Mouse (Mus musculus): ENCODE data around the gene Stx17. TPM values are rescaled to one million over a fixed set of nuclear protein-coding genes. Genes with fewer than 3 reads are reported as not detected.
A peak's percentile ranks its signal among the peaks of the same experiment; 100 is the strongest.

Gene Stx17
- polyA plus RNA-seq, 1 experiment from 2014 or later, result 18.3 TPM

- no peak overlapping the region; the same call in 1 of the 2 replicates for H3K27ac ChIP-seq (ENCODE audit: low read depth, low read length)
These were observed 56.7 kb downstream of the Stx17 start for GRCm38 (mm10) chr4:48181366-48181765.

DNA sequence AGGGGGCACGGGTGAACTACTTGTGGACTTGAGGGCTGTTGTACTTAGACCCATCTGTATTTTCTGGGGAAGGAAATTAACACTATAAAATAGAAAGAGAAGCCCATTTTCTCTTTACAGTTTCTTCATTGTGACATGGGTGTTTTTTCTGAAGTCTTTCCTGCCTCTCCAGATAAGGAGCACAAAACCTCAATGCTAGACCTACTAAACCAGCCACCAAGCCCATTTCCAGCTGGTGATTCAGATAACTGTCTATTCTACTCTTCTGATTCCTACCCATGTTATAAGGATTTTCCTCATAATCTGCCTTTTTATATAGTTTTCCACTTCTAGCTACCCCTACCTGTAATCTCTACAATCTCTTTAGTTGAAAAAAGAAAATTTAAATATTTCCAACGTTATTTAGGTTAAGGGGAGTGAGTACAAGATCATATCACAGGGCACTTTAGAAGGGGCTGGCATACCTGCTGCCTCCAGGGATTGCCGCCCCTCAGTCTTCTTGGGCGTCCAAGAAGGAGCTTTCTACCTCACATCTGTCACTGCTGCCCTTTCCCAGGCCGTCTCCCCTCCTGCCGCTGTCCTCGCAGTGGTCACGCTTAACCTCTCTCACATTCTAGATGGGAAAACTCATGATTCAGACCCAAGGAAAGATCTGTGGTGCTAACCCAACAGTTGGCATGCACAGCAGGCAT is 57.5 kb downstream of the Stx17 start:
- Histone ChIP-seq H3K4me3 (ENCODE audit: low read depth, low read length) (no peak overlapping the region), H3K4me1 (ENCODE audit: control insufficient read depth, insufficient read depth, low read length) (no peaks in the 10 kb centered on the region), H3K4me2 (ENCODE audit: low read length) (no peak overlapping the region), H3K9ac (ENCODE audit: low read length) (no peak overlapping the region), H3K27ac (ENCODE audit: low read depth, low read length) (no peak overlapping the region), H3K36me3 (ENCODE audit: control insufficient read depth, insufficient read depth, low read length) (0 out of 2 replicates have a peak, but pooled peaks cover 4% of the 10 kb centered on the region), H3K9me3 (replicated peaks; ENCODE audit: control insufficient read depth, low read length) (no peaks in the 10 kb centered on the region), H3K27me3 (replicated peaks; ENCODE audit: control insufficient read depth, insufficient read depth, low read length) (no peaks in the 10 kb centered on the region)
- DNase-seq (ENCODE audit: low spot score) (no peak), ATAC-seq (no peak)
- WGBS, result 93% methylated on average over 8 of the region's 8 CpGs

More at GRCm38 (mm10) chr4:48181366-48181765, 56.7 kb downstream of the Stx17 start:
- H3K4me3 ChIP-seq (ENCODE audit: low read depth, low read length), result no peak overlapping the region
- no peak for ATAC-seq
- peak; percentile 30 for DNase-seq (ENCODE audit: low spot score)
- no peak overlapping the region for H3K4me2 ChIP-seq (ENCODE audit: low read length)
- H3K9me3 ChIP-seq (replicated peaks; ENCODE audit: control insufficient read depth, low read length), result no peaks in the 10 kb centered on the region
- no peaks in the 10 kb centered on the region for H3K4me1 ChIP-seq (ENCODE audit: control insufficient read depth, insufficient read depth, low read length)
- H3K27me3 ChIP-seq (replicated peaks; ENCODE audit: control insufficient read depth, insufficient read depth, low read length), result no peaks in the 10 kb centered on the region
- H3K9ac ChIP-seq (ENCODE audit: low read length), result no peak overlapping the region
- H3K36me3 ChIP-seq (ENCODE audit: control insufficient read depth, insufficient read depth, low read length), result 0 out of 2 replicates have a peak, but pooled peaks cover 4% of the 10 kb centered on the region
- 44% methylated on average over 6 of the region's 6 CpGs for WGBS

DNA sequence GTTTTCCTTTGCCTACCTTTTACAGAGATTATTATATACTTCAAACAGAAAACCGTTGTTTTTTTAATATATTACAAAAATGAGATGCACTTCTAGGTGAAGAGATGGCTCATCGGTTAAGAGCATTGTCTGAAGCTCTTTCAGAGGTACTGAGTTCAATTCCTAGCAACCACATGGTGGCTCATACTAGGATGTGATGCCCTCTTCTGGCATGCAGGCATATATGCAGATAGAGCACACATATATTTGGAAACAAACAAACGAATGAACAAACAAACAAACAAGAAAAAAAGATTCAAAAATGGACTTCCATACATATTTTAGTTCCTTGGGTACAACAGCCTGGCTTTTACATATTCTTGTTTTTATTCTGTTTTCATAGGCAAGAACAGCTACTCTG is 73.2 kb downstream of the Stx17 start:
- H3K4me3 ChIP-seq (ENCODE audit: low read depth, low read length), result no peak overlapping the region
- H3K4me1 ChIP-seq (ENCODE audit: control insufficient read depth, insufficient read depth, low read length), result no peaks in the 10 kb centered on the region
- H3K9ac ChIP-seq (ENCODE audit: low read length), result no peak overlapping the region
- 90% methylated on average over 3 of the region's 3 CpGs for WGBS
- H3K27me3 ChIP-seq (replicated peaks; ENCODE audit: control insufficient read depth, insufficient read depth, low read length), result no peaks in the 10 kb centered on the region
- H3K27ac ChIP-seq (ENCODE audit: low read depth, low read length), result no peak overlapping the region
- peaks cover 19% of the 10 kb centered on the region for H3K36me3 ChIP-seq (ENCODE audit: control insufficient read depth, insufficient read depth, low read length)
- ATAC-seq (no peak), DNase-seq (ENCODE audit: low spot score) (no peak)
- H3K4me2 ChIP-seq (ENCODE audit: low read length), result no peak overlapping the region
- H3K9me3 ChIP-seq (replicated peaks; ENCODE audit: control insufficient read depth, low read length), result no peaks in the 10 kb centered on the region

GRCm38 (mm10) chr4:48198447-48198846 is 73.7 kb downstream of the Stx17 start:
- no peak overlapping the region for H3K27ac ChIP-seq (ENCODE audit: low read depth, low read length)
- 80% methylated on average over 8 of the region's 8 CpGs for WGBS
- ATAC-seq, result no peak
- H3K9me3 ChIP-seq (replicated peaks; ENCODE audit: control insufficient read depth, low read length), result no peaks in the 10 kb centered on the region
- DNase-seq (ENCODE audit: low spot score), result no peak
- no peaks in the 10 kb centered on the region for H3K4me1 ChIP-seq (ENCODE audit: control insufficient read depth, insufficient read depth, low read length)
- no peaks in the 10 kb centered on the region for H3K27me3 ChIP-seq (replicated peaks; ENCODE audit: control insufficient read depth, insufficient read depth, low read length)
- H3K9ac ChIP-seq (ENCODE audit: low read length), result no peak overlapping the region
- no peak overlapping the region for H3K4me3 ChIP-seq (ENCODE audit: low read depth, low read length)
- peaks cover 22% of the 10 kb centered on the region for H3K36me3 ChIP-seq (ENCODE audit: control insufficient read depth, insufficient read depth, low read length)
- H3K4me2 ChIP-seq (ENCODE audit: low read length), result no peak overlapping the region

- DNase-seq (ENCODE audit: low spot score) (no peak), ATAC-seq (no peak)
- no peak overlapping the region for H3K9ac ChIP-seq (ENCODE audit: low read length)
- H3K4me3 ChIP-seq (ENCODE audit: low read depth, low read length), result no peak overlapping the region
- H3K9me3 ChIP-seq (replicated peaks; ENCODE audit: control insufficient read depth, low read length), result no peaks in the 10 kb centered on the region
- H3K36me3 ChIP-seq (ENCODE audit: control insufficient read depth, insufficient read depth, low read length), result peaks cover 28% of the 10 kb centered on the region
- no peaks in the 10 kb centered on the region for H3K27me3 ChIP-seq (replicated peaks; ENCODE audit: control insufficient read depth, insufficient read depth, low read length)
- H3K4me1 ChIP-seq (ENCODE audit: control insufficient read depth, insufficient read depth, low read length), result no peaks in the 10 kb centered on the region
- no peak overlapping the region for H3K4me2 ChIP-seq (ENCODE audit: low read length)
- no peak overlapping the region for H3K27ac ChIP-seq (ENCODE audit: low read depth, low read length)
- WGBS, result 85% methylated on average over 4 of the region's 4 CpGs
These were observed 78.8 kb downstream of the Stx17 start for GRCm38 (mm10) chr4:48203564-48203963.

DNA sequence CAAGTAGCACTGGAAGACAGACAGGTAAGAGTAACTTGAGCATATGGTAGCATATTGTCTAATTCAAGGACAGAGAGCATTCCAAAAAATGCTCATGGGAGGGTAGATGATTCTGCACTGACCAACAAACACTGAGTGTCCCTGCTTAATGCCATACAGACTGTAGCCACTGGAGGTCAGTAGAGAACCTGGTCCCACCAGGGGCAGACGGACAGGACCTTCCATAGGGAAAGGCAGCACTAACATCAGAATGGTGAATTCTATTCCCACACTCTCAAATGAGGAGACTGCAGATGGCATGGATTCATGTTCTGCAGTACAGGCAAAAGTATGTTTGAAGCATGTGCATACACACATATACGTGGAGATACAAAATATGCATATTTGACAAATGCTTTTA is 100.5 kb downstream of the Stx17 start:
- 19% methylated on average over 2 of the region's 2 CpGs for WGBS
- DNase-seq (ENCODE audit: low spot score) (peak; percentile 62), ATAC-seq (peak; percentile 50)
- no peak overlapping the region for H3K4me2 ChIP-seq (ENCODE audit: low read length)
- no peak overlapping the region for H3K4me3 ChIP-seq (ENCODE audit: low read depth, low read length)
- H3K9ac ChIP-seq (ENCODE audit: low read length), result no peak overlapping the region
- H3K9me3 ChIP-seq (replicated peaks; ENCODE audit: control insufficient read depth, low read length), result no peaks in the 10 kb centered on the region
- no peaks in the 10 kb centered on the region for H3K27me3 ChIP-seq (replicated peaks; ENCODE audit: control insufficient read depth, insufficient read depth, low read length)
- no peaks in the 10 kb centered on the region for H3K36me3 ChIP-seq (ENCODE audit: control insufficient read depth, insufficient read depth, low read length)
- no peaks in the 10 kb centered on the region for H3K4me1 ChIP-seq (ENCODE audit: control insufficient read depth, insufficient read depth, low read length)
- no peak overlapping the region for H3K27ac ChIP-seq (ENCODE audit: low read depth, low read length)

GRCm38 (mm10) chr4:48225604-48226003 is 100.9 kb downstream of the Stx17 start:
- WGBS, result 52% methylated on average over 3 of the region's 3 CpGs
- Histone ChIP-seq H3K9ac (ENCODE audit: low read length) (no peak overlapping the region), H3K9me3 (replicated peaks; ENCODE audit: control insufficient read depth, low read length) (no peaks in the 10 kb centered on the region), H3K4me3 (ENCODE audit: low read depth, low read length) (no peak overlapping the region), H3K4me2 (ENCODE audit: low read length) (no peak overlapping the region), H3K27ac (ENCODE audit: low read depth, low read length) (no peak overlapping the region), H3K4me1 (ENCODE audit: control insufficient read depth, insufficient read depth, low read length) (no peaks in the 10 kb centered on the region), H3K27me3 (replicated peaks; ENCODE audit: control insufficient read depth, insufficient read depth, low read length) (no peaks in the 10 kb centered on the region), H3K36me3 (ENCODE audit: control insufficient read depth, insufficient read depth, low read length) (no peaks in the 10 kb centered on the region)
- DNase-seq (ENCODE audit: low spot score), result no peak
- ATAC-seq, result no peak

DNA sequence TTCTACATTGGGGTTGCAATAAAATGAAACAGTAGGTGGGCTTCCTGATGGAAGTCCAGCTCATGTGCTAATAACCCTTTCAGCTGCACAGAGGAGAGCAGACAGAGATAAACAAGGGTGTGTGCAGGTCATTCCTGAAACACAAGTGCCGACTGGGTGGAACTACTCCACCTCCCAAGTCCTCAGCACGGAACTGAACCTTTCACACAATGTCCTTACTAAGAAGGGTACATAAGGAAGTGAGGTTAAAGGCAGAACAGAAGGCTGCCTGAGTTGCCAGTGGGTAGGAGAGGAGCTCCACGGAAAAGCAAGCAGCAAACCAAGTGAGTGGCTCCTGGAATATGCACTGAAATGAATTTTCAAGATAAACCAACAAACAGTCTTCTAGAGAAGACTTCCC is 102.1 kb downstream of the Stx17 start:
- ATAC-seq, result no peak
- Histone ChIP-seq H3K36me3 (ENCODE audit: control insufficient read depth, insufficient read depth, low read length) (no peaks in the 10 kb centered on the region), H3K9ac (ENCODE audit: low read length) (no peak overlapping the region), H3K9me3 (replicated peaks; ENCODE audit: control insufficient read depth, low read length) (no peaks in the 10 kb centered on the region), H3K27me3 (replicated peaks; ENCODE audit: control insufficient read depth, insufficient read depth, low read length) (no peaks in the 10 kb centered on the region), H3K4me1 (ENCODE audit: control insufficient read depth, insufficient read depth, low read length) (no peaks in the 10 kb centered on the region), H3K4me3 (ENCODE audit: low read depth, low read length) (no peak overlapping the region), H3K27ac (ENCODE audit: low read depth, low read length) (no peak overlapping the region), H3K4me2 (ENCODE audit: low read length) (no peak overlapping the region)
- DNase-seq (ENCODE audit: low spot score), result no peak
- WGBS, result 65% methylated on average over 3 of the region's 3 CpGs
